ENCODE assay signal across 31 mouse cellular contexts in the genomic region with DNA sequence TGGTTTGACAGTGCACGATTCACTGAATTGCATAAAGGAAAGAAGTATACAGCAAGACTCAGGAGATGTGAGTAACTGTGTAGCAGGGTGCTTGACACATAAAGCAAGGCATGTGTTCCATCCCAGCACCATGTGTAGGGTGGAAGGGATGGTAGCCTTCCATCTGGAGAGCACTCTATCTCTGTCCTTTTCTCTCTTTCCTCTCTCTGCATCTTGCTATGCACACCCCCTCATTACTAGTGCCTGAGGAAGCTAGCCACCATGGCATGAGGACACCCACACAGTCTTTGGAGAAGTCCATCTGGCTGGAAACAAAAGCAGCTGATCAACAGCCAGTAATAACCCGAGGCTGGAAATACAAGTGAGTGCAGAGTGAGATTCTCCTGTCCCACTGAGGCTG. TPM values are rescaled to one million over a fixed set of nuclear protein-coding genes. Genes with fewer than 3 reads are reported as not detected.
DNase-seq lines count a peak whose midpoint lies in the region; ATAC-seq lines count a peak whose summit lies in the region.
"Had no signal": no experiment of that assay in that cellular context is flagged by ENCODE, and none has a peak within 500 bp of the region (broad histone marks: within the 10 kb centered on the region; RNA-seq: fewer than 3 reads in every experiment).

No protein-coding gene starts in this region.

- peak; percentile 16 to 31 for DNase-seq in layer of hippocampus, adult 18-20 months (ENCODE audit: low spot score in 2 of 2)
- no peak for DNase-seq in layer of hippocampus, adult 11-12 months (ENCODE audit: low spot score)
- DNase-seq in right cerebral cortex, adult 18-20 months, result peak; percentile 55
- no peak for DNase-seq in right cerebral cortex, postnatal 14 days
- peak; percentile 13 to 15 for DNase-seq in left cerebral cortex, postnatal 36 days (ENCODE audit: low spot score in 2 of 2)
- DNase-seq in thymus, postnatal 25 days, result no peak
- DNase-seq: adrenal gland, postnatal 10 days; cerebellum, adult 8-10 months; cerebellum, postnatal 36 days; embryo, embryonic 11 days; gastrocnemius, postnatal 36 days; heart, postnatal 4 days; kidney, adult 8-10 months; kidney, postnatal 10 days; liver; lung, postnatal 36 days; retina, postnatal 1 day; spleen, adult 18-20 months; thymus, postnatal 14 days had no signal

- no peak overlapping the region for H3K4me3 ChIP-seq in heart, embryonic 12.5 days
- H3K4me3 ChIP-seq: embryonic facial prominence, embryonic 13.5 days; forebrain, embryonic 13.5 days; intestine, embryonic 15.5 days; limb, embryonic 10.5 days; liver, embryonic 15.5 days; lung, embryonic 15.5 days; midbrain, embryonic 10.5 days; myocyte; neural tube, embryonic 13.5 days had no signal

- ATAC-seq in heart, embryonic 12.5 days (ENCODE audit: insufficient number of reproducible peaks, low FRiP score), result no peak
- ATAC-seq: forebrain, embryonic 13.5 days; hindbrain, embryonic 16.5 days; intestine, embryonic 15.5 days; midbrain, embryonic 16.5 days had no signal

- H3K4me2 ChIP-seq in heart, embryonic 12.5 days, result no peak overlapping the region
- H3K4me2 ChIP-seq: embryonic facial prominence, embryonic 13.5 days; forebrain, embryonic 13.5 days; intestine, embryonic 15.5 days; liver, embryonic 15.5 days; lung, embryonic 15.5 days; neural tube, embryonic 13.5 days had no signal

- WGBS in heart, embryonic 12.5 days, result 70% methylated on average over 2 of the region's 2 CpGs

- intact Hi-C loops in left cerebral cortex, postnatal 36 days (cut with DNase I), result loop anchor here (5.0 to 10.0 kb wide), 5 partner anchors 101 to 1409 kb away; a partner anchor contains a TSS

- H3K9me3 ChIP-seq in heart, embryonic 12.5 days (replicated peaks), result no peaks in the 10 kb centered on the region
- H3K9me3 ChIP-seq: embryonic facial prominence, embryonic 13.5 days; forebrain, embryonic 13.5 days; intestine, embryonic 15.5 days; limb, embryonic 10.5 days; liver, embryonic 15.5 days; lung, embryonic 15.5 days; midbrain, embryonic 10.5 days; neural tube, embryonic 13.5 days had no signal

- H3K27ac ChIP-seq in heart, embryonic 12.5 days (ENCODE audit: poor library complexity, severe bottlenecking), result no peak overlapping the region
- H3K27ac ChIP-seq: embryonic facial prominence, embryonic 13.5 days; forebrain, embryonic 13.5 days; intestine, embryonic 15.5 days; limb, embryonic 10.5 days; liver, embryonic 15.5 days; lung, embryonic 15.5 days; midbrain, embryonic 10.5 days; neural tube, embryonic 13.5 days had no signal

- no peaks in the 10 kb centered on the region for H3K27me3 ChIP-seq in heart, embryonic 12.5 days (replicated peaks)
- H3K27me3 ChIP-seq: embryonic facial prominence, embryonic 13.5 days; intestine, embryonic 15.5 days; lung, embryonic 15.5 days; neural tube, embryonic 13.5 days had no signal

- H3K36me3 ChIP-seq in heart, embryonic 12.5 days, result no peaks in the 10 kb centered on the region
- H3K36me3 ChIP-seq: embryonic facial prominence, embryonic 13.5 days; intestine, embryonic 15.5 days; limb, embryonic 10.5 days; liver, embryonic 15.5 days; lung, embryonic 15.5 days; midbrain, embryonic 10.5 days; neural tube, embryonic 13.5 days had no signal

- no peak overlapping the region for H3K9ac ChIP-seq in heart, embryonic 12.5 days
- H3K9ac ChIP-seq: embryonic facial prominence, embryonic 13.5 days; forebrain, embryonic 13.5 days; intestine, embryonic 15.5 days; liver, embryonic 15.5 days; lung, embryonic 15.5 days; neural tube, embryonic 13.5 days had no signal

- no peaks in the 10 kb centered on the region for H3K4me1 ChIP-seq in heart, embryonic 12.5 days (replicated peaks)
- H3K4me1 ChIP-seq: embryonic facial prominence, embryonic 13.5 days; forebrain, embryonic 13.5 days; intestine, embryonic 15.5 days; limb, embryonic 10.5 days; liver, embryonic 15.5 days; lung, embryonic 15.5 days; midbrain, embryonic 10.5 days; neural tube, embryonic 13.5 days had no signal

RNA-seq across cellular contexts. Expression of a gene that starts 8.6 kb away (rescaled TPM):
- 10 to 100 TPM; 52.9 to 55.2 TPM for total RNA-seq in layer of hippocampus, adult 18-20 months (2021)
- total RNA-seq in left cerebral cortex, postnatal 36 days (2021), result 10 to 100 TPM; 54.7 to 58.6 TPM
- polyA plus RNA-seq in heart, embryonic 12.5 days (2016; fragmentation: Nextera tagmentation; extraction: Ambion mirVana), result 37.0 and 40.2 TPM in 2 replicates

RNA-seq across cellular contexts. Expression of a gene that starts 25.7 kb away (rescaled TPM):
- total RNA-seq in layer of hippocampus, adult 18-20 months (2021), result 10 to 100 TPM; 30.2 to 30.5 TPM
- 10 to 100 TPM; 26.7 to 29.0 TPM for total RNA-seq in left cerebral cortex, postnatal 36 days (2021)
- polyA plus RNA-seq in heart, embryonic 12.5 days (2016; fragmentation: Nextera tagmentation; extraction: Ambion mirVana), result 151 and 154 TPM in 2 replicates

Comparison
In these comparisons a context has a peak if more than half of its experiments do, and no peak if none do; other contexts are left out.
1. DNase-seq: peak in layer of hippocampus, adult 18-20 months (2 of 2), right cerebral cortex, adult 18-20 months (single experiment) and left cerebral cortex, postnatal 36 days (2 of 2); none in layer of hippocampus, adult 11-12 months (single experiment), right cerebral cortex, postnatal 14 days (single experiment) and thymus, postnatal 25 days (single experiment).